Mouse (Mus musculus): ENCODE data around the gene Rem2. TPM values are rescaled to one million over a fixed set of nuclear protein-coding genes. Genes with fewer than 3 reads are reported as not detected.

The Rem2 gene
- polyA plus RNA-seq, 1 experiment from 2014 or later, result 0.87 TPM

- TF ChIP-seq CTCF (IDR thresholded peaks at IDR 0.05; ENCODE audit: low read depth) (0 out of 2 replicates have a peak, but pooled peaks have one; percentile 2), EP300 (IDR thresholded peaks at IDR 0.05; ENCODE audit: low read depth) (no peak)
- Histone ChIP-seq H3K9ac (replicated peaks) (peak overlapping the region; percentile 81), H3K27ac (ENCODE audit: low read depth) (peak overlapping the region; percentile 76), H3K36me3 (replicated peaks; ENCODE audit: insufficient read depth, low read length) (peaks cover 28% of the 10 kb centered on the region), H3K9me3 (ENCODE audit: low read length) (no peaks in the 10 kb centered on the region), H3K27me3 (ENCODE audit: insufficient read depth, low read length) (no peaks in the 10 kb centered on the region), H3K4me1 (ENCODE audit: insufficient read depth) (peaks cover 7% of the 10 kb centered on the region), H3K4me2 (ENCODE audit: low read depth, low read length) (peak overlapping the region; percentile 96), H3K4me3 (ENCODE audit: low read depth, low read length) (peak overlapping the region; percentile 92)
- WGBS (ENCODE audit: insufficient replicate concordance), result 3% methylated on average over 17 of the region's 17 CpGs
- ATAC-seq (no peak; the same call in 1 of the 2 replicates), DNase-seq (no peak)
These were observed 40.9 kb downstream of the Rem2 start for GRCm38 (mm10) chr14:54516710-54517310.

- Histone ChIP-seq H3K4me2 (ENCODE audit: low read depth, low read length) (no peak overlapping the region), H3K36me3 (replicated peaks; ENCODE audit: insufficient read depth, low read length) (no peaks in the 10 kb centered on the region), H3K27ac (ENCODE audit: low read depth) (no peak overlapping the region), H3K9me3 (ENCODE audit: low read length) (no peaks in the 10 kb centered on the region), H3K27me3 (ENCODE audit: insufficient read depth, low read length) (peaks cover 12% of the 10 kb centered on the region; the same call in 1 of the 2 replicates), H3K4me3 (ENCODE audit: low read depth, low read length) (no peak overlapping the region), H3K4me1 (ENCODE audit: insufficient read depth) (no peaks in the 10 kb centered on the region), H3K9ac (replicated peaks) (no peak overlapping the region)
- WGBS (ENCODE audit: insufficient replicate concordance), result 36% methylated on average over 6 of the region's 6 CpGs
- ATAC-seq (no peak), DNase-seq (no peak)
- TF ChIP-seq CTCF (IDR thresholded peaks at IDR 0.05; ENCODE audit: low read depth) (peak; percentile 55), EP300 (IDR thresholded peaks at IDR 0.05; ENCODE audit: low read depth) (no peak)
These were observed 47.7 kb downstream of the Rem2 start for GRCm38 (mm10) chr14:54523600-54523999.

GRCm38 (mm10) chr14:54527227-54528006 lies 51.5 kb downstream of the Rem2 start:
- WGBS (ENCODE audit: insufficient replicate concordance), result 2% methylated on average over 18 of the region's 18 CpGs
- ATAC-seq (no peak), DNase-seq (no peak)
- H3K9me3 ChIP-seq (ENCODE audit: low read length), result no peaks in the 10 kb centered on the region
- peak overlapping the region; percentile 59 for H3K4me2 ChIP-seq (ENCODE audit: low read depth, low read length)
- no peak overlapping the region for H3K27ac ChIP-seq (ENCODE audit: low read depth)
- H3K9ac ChIP-seq (replicated peaks), result peak overlapping the region; percentile 23; the same call in 1 of the 2 replicates
- no peak for TF ChIP-seq CTCF (IDR thresholded peaks at IDR 0.05; ENCODE audit: low read depth)
- TF ChIP-seq EP300 (IDR thresholded peaks at IDR 0.05; ENCODE audit: low read depth), result no peak
- H3K27me3 ChIP-seq (ENCODE audit: insufficient read depth, low read length), result peaks cover 12% of the 10 kb centered on the region; the same call in 1 of the 2 replicates
- no peaks in the 10 kb centered on the region for H3K4me1 ChIP-seq (ENCODE audit: insufficient read depth)
- no peak overlapping the region for H3K4me3 ChIP-seq (ENCODE audit: low read depth, low read length)
- no peaks in the 10 kb centered on the region for H3K36me3 ChIP-seq (replicated peaks; ENCODE audit: insufficient read depth, low read length)

- no peak overlapping the region for H3K4me3 ChIP-seq (ENCODE audit: low read depth, low read length)
- H3K4me2 ChIP-seq (ENCODE audit: low read depth, low read length), result no peak overlapping the region
- H3K27me3 ChIP-seq (ENCODE audit: insufficient read depth, low read length), result peaks cover 12% of the 10 kb centered on the region; the same call in 1 of the 2 replicates
- H3K27ac ChIP-seq (ENCODE audit: low read depth), result no peak overlapping the region
- no peaks in the 10 kb centered on the region for H3K4me1 ChIP-seq (ENCODE audit: insufficient read depth)
- no peak for ATAC-seq
- no peak for DNase-seq
- no peak overlapping the region for H3K9ac ChIP-seq (replicated peaks)
- 24% methylated on average over 5 of the region's 5 CpGs for WGBS (ENCODE audit: insufficient replicate concordance)
- TF ChIP-seq CTCF (IDR thresholded peaks at IDR 0.05; ENCODE audit: low read depth) (no peak), EP300 (IDR thresholded peaks at IDR 0.05; ENCODE audit: low read depth) (no peak)
- H3K9me3 ChIP-seq (ENCODE audit: low read length), result no peaks in the 10 kb centered on the region
- H3K36me3 ChIP-seq (replicated peaks; ENCODE audit: insufficient read depth, low read length), result no peaks in the 10 kb centered on the region
These were observed 52.1 kb downstream of the Rem2 start for GRCm38 (mm10) chr14:54528007-54528393.

- Histone ChIP-seq H3K4me2 (ENCODE audit: low read depth, low read length) (no peak overlapping the region), H3K4me1 (ENCODE audit: insufficient read depth) (no peaks in the 10 kb centered on the region), H3K4me3 (ENCODE audit: low read depth, low read length) (no peak overlapping the region), H3K9ac (replicated peaks) (no peak overlapping the region), H3K9me3 (ENCODE audit: low read length) (no peaks in the 10 kb centered on the region), H3K27ac (ENCODE audit: low read depth) (no peak overlapping the region), H3K36me3 (replicated peaks; ENCODE audit: insufficient read depth, low read length) (no peaks in the 10 kb centered on the region), H3K27me3 (ENCODE audit: insufficient read depth, low read length) (peaks cover 12% of the 10 kb centered on the region; the same call in 1 of the 2 replicates)
- peak; percentile 45; the same call in 1 of the 2 replicates for ATAC-seq
- 11% methylated on average over 17 of the region's 17 CpGs for WGBS (ENCODE audit: insufficient replicate concordance)
- TF ChIP-seq CTCF (IDR thresholded peaks at IDR 0.05; ENCODE audit: low read depth), result peak; percentile 87
- TF ChIP-seq EP300 (IDR thresholded peaks at IDR 0.05; ENCODE audit: low read depth), result no peak
- peak; percentile 84 for DNase-seq
These were observed 52.7 kb downstream of the Rem2 start for GRCm38 (mm10) chr14:54528446-54529111.

Other genes with a start within 250 kb of the Rem2 start
- gene Dad1, start 222.0 kb upstream of the Rem2 start, polyA plus RNA-seq (2015; fragmentation: Nextera tagmentation; extraction: Ambion mirVana), result 226 and 229 TPM in 2 replicates
- gene Abhd4, start 221.9 kb upstream of the Rem2 start, polyA plus RNA-seq (2015; fragmentation: Nextera tagmentation; extraction: Ambion mirVana), result 15.9 and 17.1 TPM in 2 replicates
- gene Olfr49, start 191.2 kb upstream of the Rem2 start, polyA plus RNA-seq (2015; fragmentation: Nextera tagmentation; extraction: Ambion mirVana), result not detected in 2 replicates
- gene Oxa1l, start 115.3 kb upstream of the Rem2 start, polyA plus RNA-seq (2015; fragmentation: Nextera tagmentation; extraction: Ambion mirVana), result 27.4 and 28.9 TPM in 2 replicates
- 5.0 and 5.1 TPM in 2 replicates for gene Slc7a7, start 58.3 kb upstream of the Rem2 start, polyA plus RNA-seq (2015; fragmentation: Nextera tagmentation; extraction: Ambion mirVana)
- gene Mrpl52, start 49.2 kb upstream of the Rem2 start, polyA plus RNA-seq (2015; fragmentation: Nextera tagmentation; extraction: Ambion mirVana), result 261 and 284 TPM in 2 replicates
- gene Mmp14, start 44.5 kb upstream of the Rem2 start, polyA plus RNA-seq (2015; fragmentation: Nextera tagmentation; extraction: Ambion mirVana), result 38.1 and 39.8 TPM in 2 replicates
- 20.9 and 25.3 TPM in 2 replicates for gene Lrp10, start 12.0 kb upstream of the Rem2 start, polyA plus RNA-seq (2015; fragmentation: Nextera tagmentation; extraction: Ambion mirVana)
- 12.2 and 13.8 TPM in 2 replicates for gene Prmt5, start 41.4 kb downstream of the Rem2 start, polyA plus RNA-seq (2015; fragmentation: Nextera tagmentation; extraction: Ambion mirVana)
- 33.2 and 35.1 TPM in 2 replicates for gene Haus4, start 78.5 kb downstream of the Rem2 start, polyA plus RNA-seq (2015; fragmentation: Nextera tagmentation; extraction: Ambion mirVana)
- gene Ajuba, start 101.5 kb downstream of the Rem2 start, polyA plus RNA-seq (2015; fragmentation: Nextera tagmentation; extraction: Ambion mirVana), result 6.6 and 11.1 TPM in 2 replicates
- gene 4931414P19Rik, start 129.9 kb downstream of the Rem2 start, polyA plus RNA-seq (2015; fragmentation: Nextera tagmentation; extraction: Ambion mirVana), result 1.2 and 1.4 TPM in 2 replicates
- gene Psmb5, start 141.9 kb downstream of the Rem2 start, polyA plus RNA-seq (2015; fragmentation: Nextera tagmentation; extraction: Ambion mirVana), result 148 and 157 TPM in 2 replicates
- gene Psmb11, start 145.3 kb downstream of the Rem2 start, polyA plus RNA-seq (2015; fragmentation: Nextera tagmentation; extraction: Ambion mirVana), result not detected in 2 replicates
- gene Gm17606, start 164.9 kb downstream of the Rem2 start, polyA plus RNA-seq (2015; fragmentation: Nextera tagmentation; extraction: Ambion mirVana), result not detected in 2 replicates
- gene Cdh24, start 165.3 kb downstream of the Rem2 start, polyA plus RNA-seq (2015; fragmentation: Nextera tagmentation; extraction: Ambion mirVana), result 0.09 and 0.11 TPM in 2 replicates
- gene 1700123O20Rik, start 210.1 kb downstream of the Rem2 start, polyA plus RNA-seq (2015; fragmentation: Nextera tagmentation; extraction: Ambion mirVana), result 50.9 and 53.3 TPM in 2 replicates
- gene Acin1, start 210.8 kb downstream of the Rem2 start, polyA plus RNA-seq (2015; fragmentation: Nextera tagmentation; extraction: Ambion mirVana), result 28.4 and 38.0 TPM in 2 replicates
- gene Gm29776, start 222.7 kb downstream of the Rem2 start, polyA plus RNA-seq (2015; fragmentation: Nextera tagmentation; extraction: Ambion mirVana), result not detected in 2 replicates
- gene Cebpe, start 236.1 kb downstream of the Rem2 start, polyA plus RNA-seq (2015; fragmentation: Nextera tagmentation; extraction: Ambion mirVana), result 13.7 and 15.0 TPM in 2 replicates